Mouse (Mus musculus) heart, postnatal 36 days (tissue): ENCODE results near the gene F9. TPM values are rescaled to one million over a fixed set of nuclear protein-coding genes. Genes with fewer than 3 reads are reported as not detected.
"Not testable (repeated sequence)": the region's sequence is repeated elsewhere in the genome, so short reads cannot be mapped to it uniquely, and the experiment has no call there.

ENCODE experiments used
- DNase-seq, 2 experiments: peaks; one replicate each; pipeline ENCODE4 v3.0.0; 2021 to 2022
- intact Hi-C: fragments of 180-260 bp; cut with DNase I; formaldehyde crosslinking; loops from one replicate; pipeline ENCODE4 v1.15.1; 2025
- total RNA-seq, 2 experiments: library from RNA; stranded (reverse); gene quantifications; 2 replicates each; pipeline ENCODE4 v1.2.3; 2021

Gene F9
- total RNA-seq = not detected

DNA sequence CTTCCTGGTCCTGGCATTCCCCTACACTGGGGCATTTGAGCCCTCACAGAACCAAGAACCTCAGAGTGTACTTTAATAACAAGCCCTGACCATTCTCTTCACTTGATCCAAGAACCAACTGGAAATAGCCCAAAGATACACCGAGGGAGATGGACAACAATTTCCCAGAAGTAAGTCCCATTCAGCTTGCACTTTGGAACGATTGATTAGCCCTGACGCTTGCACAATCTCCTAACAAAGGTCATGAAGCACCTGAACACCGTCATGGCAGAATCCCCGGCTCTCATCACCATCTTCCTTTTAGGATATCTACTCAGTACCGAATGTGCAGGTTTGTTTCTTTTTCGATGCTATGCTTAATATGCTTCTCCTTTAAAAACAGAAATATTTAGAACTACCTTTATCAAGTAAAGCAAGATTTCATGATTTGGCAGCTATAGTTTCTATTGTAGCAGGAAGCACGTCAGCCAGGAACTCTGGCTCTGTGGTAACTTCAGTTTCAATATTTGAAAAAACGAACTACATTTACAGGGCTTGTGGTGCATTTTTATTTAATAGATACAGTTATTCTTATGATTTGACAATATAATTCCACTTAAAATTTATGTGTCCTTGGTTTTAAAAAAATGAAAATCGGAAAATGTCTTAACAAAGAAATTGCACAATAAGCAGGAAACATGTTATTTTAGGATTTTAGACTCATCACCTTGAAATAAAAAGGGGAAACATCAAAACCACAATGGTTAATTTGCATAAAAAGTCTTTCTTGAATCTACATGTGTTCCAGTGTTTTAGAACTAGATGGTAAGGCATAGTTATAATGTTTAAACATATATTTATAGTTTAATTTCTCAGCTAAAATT is at the start of gene F9:
Gene F9 (plus strand): TSS at position 244 of the 863 bp plus-strand sequence.
- DNase-seq = no peak
- intact Hi-C loops = no loop called here

DNA sequence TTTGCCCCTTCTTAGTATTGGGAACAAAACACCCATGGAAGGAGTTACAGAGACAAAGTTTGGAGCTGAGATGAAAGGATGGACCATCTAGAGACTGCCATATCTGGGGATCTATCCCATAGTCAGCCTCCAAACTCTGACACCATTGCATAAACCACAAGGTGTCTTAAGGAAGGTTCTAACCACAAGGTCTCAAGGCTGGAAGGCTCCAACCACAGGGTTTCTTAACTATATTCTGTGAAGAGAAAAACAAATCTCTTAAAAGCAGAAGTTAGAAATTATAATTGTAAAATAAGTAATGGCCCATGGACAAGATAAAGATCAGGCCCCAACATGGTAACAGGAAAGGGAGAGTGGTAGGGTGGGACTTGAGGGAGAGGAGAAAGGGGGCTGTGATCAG is 29.5 kb upstream of the F9 start:
- DNase-seq, intact Hi-C loops: not testable (repeated sequence)

DNA sequence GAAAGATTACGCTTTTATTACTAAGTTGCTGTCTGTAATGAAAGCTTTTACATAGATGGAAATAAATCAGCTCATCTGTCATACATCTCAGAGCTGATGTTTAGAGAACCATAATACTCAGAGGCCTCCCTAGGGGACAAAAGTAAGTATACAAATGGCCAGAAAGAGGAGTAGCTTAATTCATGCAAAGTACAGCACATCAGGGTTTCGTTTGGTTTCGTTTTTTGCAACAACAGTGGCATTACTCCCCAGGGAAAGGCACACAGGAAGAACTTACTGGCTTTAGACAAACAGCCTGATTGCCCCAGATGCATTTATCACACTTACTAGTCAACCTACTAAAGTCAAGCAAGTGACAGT is 800 bp downstream of the F9 start:
- no peak for DNase-seq
- intact Hi-C loops = no loop called here

DNA sequence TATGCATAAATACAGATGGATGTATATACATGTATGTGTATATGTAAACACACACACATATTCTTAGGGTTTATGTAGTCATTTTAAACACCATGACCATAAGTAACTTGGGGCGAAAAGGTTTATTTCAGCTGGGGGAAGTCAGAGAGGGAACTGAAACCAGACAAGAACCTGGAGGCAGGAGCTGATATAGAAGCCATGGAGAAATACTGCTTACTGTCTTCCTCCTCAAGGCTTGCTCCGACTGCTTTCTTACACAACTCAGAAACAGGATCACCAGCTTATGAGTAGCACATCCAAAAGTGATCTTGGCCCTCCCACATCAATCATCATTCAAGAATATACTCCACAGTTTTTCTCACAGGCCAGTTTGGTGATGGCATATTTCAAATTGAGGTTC is 2.2 kb downstream of the F9 start:
- no peak for DNase-seq
- intact Hi-C loops = no loop called here

DNA sequence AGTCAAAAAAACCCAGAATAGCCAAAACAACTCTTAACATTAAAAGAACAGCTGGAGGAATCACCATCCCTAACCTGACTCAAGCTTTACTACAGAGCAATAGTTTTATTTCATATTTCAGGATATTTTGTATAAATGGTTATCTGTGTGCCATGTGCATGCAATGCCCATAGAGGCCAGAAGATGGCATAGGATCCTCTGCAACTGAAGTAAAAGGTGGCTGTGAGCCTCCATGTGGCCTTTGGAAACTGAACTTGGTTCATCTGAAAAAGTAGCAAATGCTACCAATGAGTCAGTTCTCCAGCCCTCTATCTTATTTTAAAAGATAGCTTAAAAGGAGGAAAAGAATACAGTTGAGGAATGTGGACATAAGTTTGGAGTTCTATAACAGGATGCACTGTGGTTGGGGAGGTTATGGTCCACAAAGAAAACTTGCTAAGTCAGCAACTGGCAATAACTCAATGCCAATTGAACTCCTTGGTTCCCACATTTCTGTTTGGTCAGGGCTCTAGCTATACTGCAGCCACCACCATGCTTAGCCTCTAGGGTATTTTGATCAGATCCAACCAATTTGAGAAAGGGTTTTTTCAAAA is 13.9 kb downstream of the F9 start:
- intact Hi-C loops = loop anchor here (2.0 kb wide), 1 partner anchor 392 kb away; no protein-coding TSS in a partner anchor

DNA sequence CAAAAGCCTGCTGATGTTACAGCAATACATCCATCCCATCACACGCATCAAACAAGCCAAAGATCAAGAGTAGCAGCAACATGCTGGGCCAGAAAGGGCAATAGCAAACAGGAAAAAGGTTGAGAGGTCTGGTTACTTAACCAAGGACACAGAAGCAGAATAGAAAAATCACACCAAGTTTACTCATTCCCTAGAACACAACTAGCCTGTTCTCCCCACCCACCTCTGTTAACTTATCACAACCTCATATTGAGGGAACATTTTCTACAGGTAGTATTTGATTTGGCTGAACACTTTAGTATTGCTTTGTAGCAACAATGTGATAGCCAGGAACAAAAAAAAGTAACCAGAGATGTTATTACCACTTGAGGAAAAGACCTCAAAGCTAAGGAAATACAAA is 15.3 kb downstream of the F9 start:
- intact Hi-C loops = no loop called here
- DNase-seq = no peak

More for the DNA sequence above, 13.9 kb downstream of the F9 start:
- peak in 1 of 2 experiments; percentile 35 for DNase-seq

DNA sequence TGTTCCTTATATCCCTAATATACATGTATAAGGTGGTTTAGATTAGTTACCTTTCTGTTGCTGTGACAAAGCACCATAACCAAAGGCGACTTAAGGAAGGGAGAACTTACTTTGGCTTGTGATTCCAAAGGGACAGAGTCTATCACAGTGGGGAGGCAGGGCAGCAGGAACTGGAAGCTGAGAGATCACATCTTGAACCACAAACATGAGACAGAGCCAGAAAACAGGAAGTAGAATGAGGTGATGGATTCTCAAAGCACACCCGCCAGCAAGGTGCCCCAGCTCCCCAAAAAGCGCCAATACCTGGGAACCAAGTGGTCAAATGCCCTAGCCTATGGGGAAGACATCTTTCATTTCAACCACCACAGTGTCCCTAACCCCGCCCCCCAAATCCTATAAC is 21.7 kb downstream of the F9 start:
- intact Hi-C loops = no loop called here
- no peak for DNase-seq

DNA sequence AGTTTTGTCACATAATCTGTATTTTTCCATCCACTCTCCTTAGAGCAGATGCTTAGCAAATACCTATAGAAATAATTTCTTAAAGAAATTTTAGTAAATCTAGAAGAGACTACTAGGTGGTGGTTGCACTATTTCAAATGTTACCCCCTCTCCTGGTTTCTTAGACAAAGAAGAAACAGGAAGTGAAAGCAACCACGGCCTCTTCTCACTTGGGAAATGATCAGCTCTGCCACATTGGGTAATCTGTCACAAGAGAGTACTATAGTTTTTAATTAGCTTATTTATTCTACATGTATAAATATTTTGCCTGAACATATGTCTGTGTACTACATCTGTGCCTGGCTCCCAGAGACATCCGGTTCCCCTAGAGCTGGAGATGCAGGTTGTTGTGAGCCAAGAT is 22.3 kb downstream of the F9 start:
- DNase-seq = no peak
- intact Hi-C loops = no loop called here

DNA sequence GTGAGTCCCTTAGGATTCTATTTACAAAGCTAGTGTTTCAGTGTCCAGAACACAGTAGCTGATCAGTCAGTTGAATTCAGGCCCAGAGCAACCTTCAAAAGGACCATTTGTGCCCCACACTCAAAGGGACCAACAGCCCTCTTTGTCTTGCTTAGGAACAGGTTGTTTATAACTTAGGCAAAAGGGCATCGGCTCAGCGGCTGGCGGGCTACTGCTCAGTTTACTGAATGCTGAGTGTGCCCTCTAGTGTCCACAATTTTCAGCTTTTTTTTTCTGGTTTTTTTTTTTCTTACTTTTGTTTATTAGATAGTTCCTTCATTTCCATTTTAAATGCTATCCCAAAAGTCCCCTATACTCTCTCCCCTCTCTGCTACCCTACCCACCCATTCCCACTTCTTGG is 27.4 kb downstream of the F9 start:
- DNase-seq = peak in 1 of 2 experiments; percentile 3
- intact Hi-C loops = loop anchor here (5.0 kb wide), 2 partner anchors 849 to 1214 kb away; no protein-coding TSS in a partner anchor

DNA sequence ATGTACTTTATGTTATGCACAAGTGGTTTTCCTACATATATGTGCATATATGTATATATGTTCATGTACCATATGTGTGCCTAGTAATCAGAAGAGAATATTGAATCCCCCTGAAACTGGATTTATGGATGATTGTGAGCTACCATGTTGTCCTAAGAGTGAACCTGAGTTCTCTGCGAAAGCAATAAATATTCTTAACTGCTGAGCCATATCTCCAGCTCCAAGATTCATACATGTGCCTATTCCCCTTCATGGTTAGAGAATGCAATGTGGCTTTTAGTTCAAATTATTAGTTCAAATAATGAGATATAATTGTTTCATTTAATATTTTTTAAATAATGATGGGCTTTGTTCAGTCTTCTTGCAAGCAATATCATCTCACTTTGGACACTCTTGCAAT is 55.5 kb downstream of the F9 start:
- DNase-seq = no peak
- intact Hi-C loops = no loop called here

DNA sequence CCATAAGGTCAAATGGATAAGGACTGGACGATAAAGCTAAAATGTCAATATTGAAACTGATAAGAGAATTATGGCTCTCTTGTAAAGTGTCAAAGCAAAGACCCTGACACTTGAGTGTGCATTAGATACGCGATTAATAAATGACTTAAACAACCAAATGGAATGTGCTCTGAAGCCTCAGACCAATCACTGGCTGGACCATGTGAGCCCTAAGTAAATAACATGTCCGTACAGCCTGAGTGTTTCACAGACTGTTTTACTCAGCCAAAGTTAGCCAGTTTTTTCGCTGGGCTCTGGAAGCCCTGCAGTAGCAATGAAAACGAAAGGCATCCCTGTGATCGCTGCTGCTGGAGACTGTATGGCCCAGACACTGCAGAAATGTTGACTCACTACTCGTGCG is 55.9 kb downstream of the F9 start:
- DNase-seq = no peak
- intact Hi-C loops = no loop called here

DNA sequence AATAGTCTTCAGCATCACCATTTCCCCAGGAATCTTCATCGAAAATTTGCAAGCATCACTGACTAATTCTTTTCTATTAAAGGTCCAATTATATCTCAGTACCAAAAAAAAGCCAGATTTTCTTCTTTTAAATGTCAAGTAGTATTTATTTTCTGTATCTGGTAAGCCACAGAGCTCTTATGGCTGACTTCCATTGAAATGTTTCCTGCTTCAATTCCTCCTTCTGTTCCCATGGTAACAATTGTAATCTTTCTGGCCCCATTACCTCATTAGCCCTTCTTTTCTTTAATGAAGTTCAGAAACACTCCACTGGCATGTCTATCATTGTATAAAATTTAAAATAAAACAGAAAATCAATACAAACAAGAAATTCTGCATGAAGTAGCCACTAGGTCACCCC is 76.1 kb downstream of the F9 start:
- intact Hi-C loops = no loop called here
- DNase-seq = no peak

Other genes with a start within 250 kb of the F9 start
- under 1 TPM in 1 of 2 experiments, not detected in 1; 0.05 TPM for gene Mcf2, start 179.6 kb downstream of the F9 start, total RNA-seq